Mouse (Mus musculus) right cerebral cortex, postnatal 4 days (tissue): ENCODE results near the gene 4930426L09Rik.

Experiments used
- DNase-seq: peaks from one replicate; pipeline ENCODE4 v3.0.0-alpha.2; 2022

4930426L09Rik gene

GRCm38 (mm10) chr2:18998054-18998478 is at the start of gene 4930426L09Rik, which contains the start of gene Pip4k2a:
Gene 4930426L09Rik (plus strand): TSS chr2:18998343.
Gene Pip4k2a (minus strand): TSS chr2:18998126.
- DNase-seq = peak; percentile 90

GRCm38 (mm10) chr2:18948741-18949140 is 49.4 kb upstream of the 4930426L09Rik start:
- no peak for DNase-seq

- DNase-seq = no peak
Measured at GRCm38 (mm10) chr2:18950758-18951157, 47.4 kb upstream of the 4930426L09Rik start.

GRCm38 (mm10) chr2:18952102-18952673 is 46.0 kb upstream of the 4930426L09Rik start:
- peak; percentile 20 for DNase-seq

- no peak for DNase-seq
Measured at GRCm38 (mm10) chr2:18954422-18954821, 43.7 kb upstream of the 4930426L09Rik start.

- DNase-seq = no peak
Measured at GRCm38 (mm10) chr2:18955022-18955421, 43.1 kb upstream of the 4930426L09Rik start.

- no peak for DNase-seq
Measured at GRCm38 (mm10) chr2:18955671-18956070, 42.5 kb upstream of the 4930426L09Rik start.

GRCm38 (mm10) chr2:18956424-18956823 is 41.7 kb upstream of the 4930426L09Rik start:
- no peak for DNase-seq

- no peak for DNase-seq
Measured at GRCm38 (mm10) chr2:18956945-18957344, 41.2 kb upstream of the 4930426L09Rik start.

- DNase-seq = no peak
Measured at GRCm38 (mm10) chr2:18957459-18957858, 40.7 kb upstream of the 4930426L09Rik start.

GRCm38 (mm10) chr2:18958044-18958443 is 40.1 kb upstream of the 4930426L09Rik start:
- no peak for DNase-seq

- DNase-seq = no peak
Measured at GRCm38 (mm10) chr2:18958501-18958900, 39.6 kb upstream of the 4930426L09Rik start.

- DNase-seq = no peak
Measured at GRCm38 (mm10) chr2:18959008-18959407, 39.1 kb upstream of the 4930426L09Rik start.

- DNase-seq = no peak
Measured at GRCm38 (mm10) chr2:18959558-18959957, 38.6 kb upstream of the 4930426L09Rik start.

- DNase-seq = no peak
Measured at GRCm38 (mm10) chr2:18960376-18960973, 37.7 kb upstream of the 4930426L09Rik start.

- DNase-seq = no peak
Measured at GRCm38 (mm10) chr2:18962502-18962901, 35.6 kb upstream of the 4930426L09Rik start.

GRCm38 (mm10) chr2:18963286-18964040 is 34.7 kb upstream of the 4930426L09Rik start:
- no peak for DNase-seq

GRCm38 (mm10) chr2:18965108-18965507 is 33.0 kb upstream of the 4930426L09Rik start:
- DNase-seq = no peak

- no peak for DNase-seq
Measured at GRCm38 (mm10) chr2:18965950-18966349, 32.2 kb upstream of the 4930426L09Rik start.

GRCm38 (mm10) chr2:18966566-18966965 is 31.6 kb upstream of the 4930426L09Rik start:
- no peak for DNase-seq

- no peak for DNase-seq
Measured at GRCm38 (mm10) chr2:18967451-18968063, 30.6 kb upstream of the 4930426L09Rik start.

GRCm38 (mm10) chr2:18969066-18969681 is 29.0 kb upstream of the 4930426L09Rik start:
- no peak for DNase-seq

GRCm38 (mm10) chr2:18970461-18970860 is 27.7 kb upstream of the 4930426L09Rik start:
- DNase-seq = no peak
